Mouse (Mus musculus) lung, adult 2 months (tissue): Measurements from ENCODE around the gene Sytl1.

Experiments
- CTCF ChIP-seq: fragments of 200-500 bp; IDR thresholded peaks from 2 replicates; pipeline ENCODE4 v1.5.1; 2011; ENCODE audit warnings: mild to moderate bottlenecking, low read length, control low read depth; ENCODE audit not compliant: insufficient read depth
- POLR2A ChIP-seq: fragments of 200-500 bp; IDR thresholded peaks from 2 replicates; pipeline ENCODE4 v1.6.1; 2011; ENCODE audit warnings: low read depth, mild to moderate bottlenecking, control low read depth, low read length, borderline replicate concordance; ENCODE audit errors: extremely low read depth

- no peak for TF ChIP-seq CTCF
- TF ChIP-seq POLR2A = no peak
Observed at GRCm38 (mm10) chr4:133291255-133291654, 28.3 kb upstream of the Sytl1 start.
